Mouse (Mus musculus) intestine, postnatal 0 days (tissue): ENCODE measurements around the gene Hoxc4. TPM values are rescaled to one million over a fixed set of nuclear protein-coding genes. Genes with fewer than 3 reads are reported as not detected.

Experiments used
- ATAC-seq: fragments of 200-750 bp; cut with Nextera tagmentation; 2 replicates; pipeline ENCODE4 v1.8.0; 2017; ENCODE audit warnings: mild to moderate bottlenecking, moderate TSS enrichment, moderate library complexity
- H3K27ac ChIP-seq: fragments of 300-500 bp; sonication (generic); 2 replicates; pipeline ENCODE4 v1.5.1; 2014; ENCODE audit warnings: mild to moderate bottlenecking, low read depth, low read length, moderate library complexity
- H3K27me3 ChIP-seq: fragments of 300-500 bp; sonication (generic); replicated peaks from 2 replicates; pipeline ENCODE4 v1.6.1; 2014; ENCODE audit warnings: low read length, mixed read lengths; ENCODE audit not compliant: control insufficient read depth, insufficient read depth
- H3K36me3 ChIP-seq: fragments of 300-500 bp; sonication (generic); 2 replicates; pipeline ENCODE4 v1.6.1; 2014; ENCODE audit warnings: mild to moderate bottlenecking, moderate library complexity; ENCODE audit not compliant: control insufficient read depth, insufficient read depth
- H3K4me1 ChIP-seq: fragments of 300-500 bp; sonication (generic); replicated peaks from 2 replicates; pipeline ENCODE4 v1.6.1; 2014; ENCODE audit warnings: antibody characterized with exemption, low read length, mixed read lengths; ENCODE audit not compliant: control insufficient read depth, insufficient read depth
- H3K4me2 ChIP-seq: fragments of 300-500 bp; sonication (generic); replicated peaks from 2 replicates; pipeline ENCODE4 v1.6.1; 2014; ENCODE audit warnings: low read depth, mild to moderate bottlenecking, moderate library complexity
- H3K4me3 ChIP-seq: fragments of 300-500 bp; sonication (generic); 2 replicates; pipeline ENCODE4 v1.5.1; 2014; ENCODE audit warnings: low read depth, low read length
- H3K9ac ChIP-seq: fragments of 300-500 bp; sonication (generic); 2 replicates; pipeline ENCODE4 v1.6.1; 2014; ENCODE audit warnings: mild to moderate bottlenecking, low read depth, low read length
- H3K9me3 ChIP-seq: fragments of 300-500 bp; sonication (generic); 2 replicates; pipeline ENCODE4 v1.6.1; 2016; ENCODE audit warnings: mixed run types; ENCODE audit not compliant: control insufficient read depth
- CTCF ChIP-seq: sonication (generic); IDR thresholded peaks from 2 replicates; pipeline ENCODE4 v1.5.1; 2016; ENCODE audit warnings: low read depth, mild to moderate bottlenecking, control low read depth, antibody characterized with exemption, moderate library complexity
- whole genome bisulfite sequencing: fragments of 180-500 bp; shearing (Covaris S2); extraction: QIAGEN DNeasy Blood & Tissue Kit; methylation state at CpG from one replicate; pipeline ENCODE4 v1.1.7; 2014; 5-methylcytosine and 5-hydroxymethylcytosine counted together
- polyA plus RNA-seq: library from polyadenylated mRNA; unstranded; fragments of >200 nt; fragmentation: Nextera tagmentation; extraction: Ambion mirVana; gene quantifications from 2 replicates; pipeline ENCODE4 v1.2.1, GENCODE M21; 2015

Gene Hoxc4
- polyA plus RNA-seq, 1 experiment from 2014 or later: 4.8 TPM

DNA sequence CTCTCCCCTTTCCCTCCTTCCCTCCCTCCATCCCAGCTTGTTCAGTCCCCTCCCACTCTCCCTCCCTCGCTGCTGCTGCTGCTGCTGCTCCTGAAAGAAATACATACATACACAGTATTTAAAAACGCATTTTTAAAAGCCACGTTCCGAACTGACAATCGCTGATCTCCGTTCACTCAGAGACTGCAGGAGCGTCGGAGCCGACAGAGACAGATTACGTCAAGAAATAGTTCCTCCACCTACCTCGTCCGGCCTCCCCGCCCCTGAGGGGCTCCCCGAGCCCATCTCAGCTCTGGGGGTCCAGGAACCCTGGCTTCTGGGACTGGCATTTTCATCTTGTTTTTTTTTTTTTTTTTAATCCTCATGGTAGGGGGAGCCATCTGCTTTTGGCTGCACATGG, 37.8 kb upstream of the Hoxc4 start:
- WGBS: 3% methylated on average over 14 of the region's 14 CpGs

DNA sequence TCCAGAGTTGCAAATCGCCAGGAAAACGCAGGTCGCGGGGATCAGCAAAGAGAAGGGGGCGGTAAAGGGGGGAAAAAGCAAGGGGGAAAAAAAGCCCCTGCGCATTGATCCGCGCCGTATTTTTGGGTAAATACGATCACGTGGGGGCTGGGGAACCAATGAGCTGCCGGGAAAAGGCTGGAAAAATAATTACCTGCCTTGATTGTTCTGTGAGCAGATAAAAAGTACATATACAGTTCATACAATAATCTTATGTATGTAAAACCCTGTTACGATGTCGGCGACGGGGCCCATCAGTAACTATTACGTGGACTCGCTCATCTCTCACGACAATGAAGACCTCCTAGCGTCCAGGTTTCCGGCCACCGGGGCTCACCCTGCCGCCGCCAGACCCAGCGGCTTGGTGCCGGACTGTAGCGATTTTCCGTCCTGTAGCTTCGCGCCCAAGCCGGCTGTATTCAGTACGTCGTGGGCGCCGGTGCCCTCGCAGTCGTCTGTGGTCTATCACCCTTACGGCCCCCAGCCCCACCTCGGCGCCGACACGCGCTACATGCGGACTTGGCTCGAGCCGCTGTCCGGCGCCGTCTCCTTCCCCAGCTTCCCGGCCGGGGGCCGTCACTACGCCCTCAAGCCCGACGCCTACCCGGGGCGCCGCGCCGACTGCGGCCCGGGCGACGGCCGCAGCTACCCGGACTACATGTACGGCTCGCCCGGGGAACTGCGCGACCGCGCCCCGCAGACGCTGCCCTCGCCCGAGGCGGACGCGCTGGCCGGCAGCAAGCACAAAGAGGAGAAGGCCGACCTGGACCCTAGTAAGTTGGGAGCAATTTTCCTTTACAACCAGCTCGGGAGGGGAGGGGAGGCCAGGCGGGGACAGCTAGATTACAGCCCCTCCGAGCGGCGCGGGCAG, 37.1 kb upstream of the Hoxc4 start:
- ATAC-seq: no peak
- peak overlapping the region; percentile 25 for H3K4me3 ChIP-seq
- H3K9ac ChIP-seq: peak overlapping the region; percentile 31; the same call in 1 of the 2 replicates
- no peak for TF ChIP-seq CTCF
- H3K4me1 ChIP-seq: 0 out of 2 replicates have a peak, but pooled peaks cover 3% of the 10 kb centered on the region
- H3K9me3 ChIP-seq: no peaks in the 10 kb centered on the region
- no peak overlapping the region for H3K27ac ChIP-seq
- no peaks in the 10 kb centered on the region for H3K36me3 ChIP-seq
- peaks cover 99% of the 10 kb centered on the region for H3K27me3 ChIP-seq
- peak overlapping the region; percentile 52 for H3K4me2 ChIP-seq
- under 1% methylated on average over 88 of the region's 88 CpGs for WGBS

More for the DNA sequence above, 37.8 kb upstream of the Hoxc4 start:
- H3K9ac ChIP-seq: no peak overlapping the region
- 0 out of 2 replicates have a peak, but pooled peaks cover 3% of the 10 kb centered on the region for H3K4me1 ChIP-seq
- TF ChIP-seq CTCF: no peak
- H3K4me2 ChIP-seq: peak overlapping the region; percentile 52
- no peaks in the 10 kb centered on the region for H3K9me3 ChIP-seq
- peak overlapping the region; percentile 25 for H3K4me3 ChIP-seq
- no peak overlapping the region for H3K27ac ChIP-seq
- no peak for ATAC-seq
- H3K36me3 ChIP-seq: no peaks in the 10 kb centered on the region
- H3K27me3 ChIP-seq: peaks cover 99% of the 10 kb centered on the region

DNA sequence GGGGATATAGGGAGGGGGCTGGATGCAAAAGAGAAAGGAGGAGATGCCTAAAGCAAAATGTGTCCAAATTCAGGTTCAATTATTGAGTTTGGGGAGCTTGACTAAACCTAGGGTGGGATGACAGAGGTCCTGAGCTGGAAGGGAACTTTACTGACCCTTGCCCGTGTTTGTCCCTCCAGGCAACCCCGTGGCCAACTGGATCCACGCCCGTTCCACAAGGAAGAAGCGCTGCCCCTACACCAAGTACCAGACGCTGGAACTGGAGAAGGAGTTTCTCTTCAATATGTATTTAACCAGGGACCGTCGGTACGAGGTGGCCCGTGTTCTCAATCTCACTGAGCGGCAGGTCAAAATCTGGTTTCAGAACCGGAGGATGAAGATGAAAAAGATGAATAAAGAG, 35.0 kb upstream of the Hoxc4 start:
- ATAC-seq: no peak
- Histone ChIP-seq H3K27ac (no peak overlapping the region), H3K27me3 (peaks cover 99% of the 10 kb centered on the region), H3K9me3 (no peaks in the 10 kb centered on the region), H3K9ac (no peak overlapping the region), H3K4me2 (no peak overlapping the region), H3K36me3 (no peaks in the 10 kb centered on the region), H3K4me1 (0 out of 2 replicates have a peak, but pooled peaks cover 3% of the 10 kb centered on the region), H3K4me3 (no peak overlapping the region)
- no peak for TF ChIP-seq CTCF
- WGBS: 6% methylated on average over 12 of the region's 12 CpGs

DNA sequence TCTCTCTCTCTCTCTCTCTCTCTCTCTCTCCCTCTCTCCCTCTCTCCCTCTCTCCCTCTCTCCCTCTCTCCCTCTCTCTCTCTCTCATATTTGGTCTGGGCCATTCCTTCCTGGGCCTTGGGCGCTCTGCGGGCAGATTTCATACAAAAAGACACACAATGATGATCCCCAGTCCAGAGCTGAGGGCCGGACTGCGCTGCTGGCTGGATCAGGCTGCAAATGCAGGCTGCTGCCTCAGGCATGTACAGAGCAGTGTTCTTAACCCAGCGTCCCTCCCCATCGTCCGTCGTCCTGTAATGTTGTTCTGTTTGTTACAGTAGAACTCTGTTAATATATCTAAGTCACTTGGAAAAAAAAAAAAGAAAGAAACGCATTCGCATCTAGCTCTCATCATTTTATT, 34.2 kb upstream of the Hoxc4 start:
- no peak for ATAC-seq
- Histone ChIP-seq H3K9me3 (no peaks in the 10 kb centered on the region), H3K9ac (no peak overlapping the region), H3K36me3 (no peaks in the 10 kb centered on the region), H3K27me3 (peaks cover 99% of the 10 kb centered on the region), H3K4me2 (no peak overlapping the region), H3K4me3 (no peak overlapping the region), H3K4me1 (0 out of 2 replicates have a peak, but pooled peaks cover 3% of the 10 kb centered on the region), H3K27ac (no peak overlapping the region)
- no peak for TF ChIP-seq CTCF
- WGBS: 7% methylated on average over 10 of the region's 10 CpGs

DNA sequence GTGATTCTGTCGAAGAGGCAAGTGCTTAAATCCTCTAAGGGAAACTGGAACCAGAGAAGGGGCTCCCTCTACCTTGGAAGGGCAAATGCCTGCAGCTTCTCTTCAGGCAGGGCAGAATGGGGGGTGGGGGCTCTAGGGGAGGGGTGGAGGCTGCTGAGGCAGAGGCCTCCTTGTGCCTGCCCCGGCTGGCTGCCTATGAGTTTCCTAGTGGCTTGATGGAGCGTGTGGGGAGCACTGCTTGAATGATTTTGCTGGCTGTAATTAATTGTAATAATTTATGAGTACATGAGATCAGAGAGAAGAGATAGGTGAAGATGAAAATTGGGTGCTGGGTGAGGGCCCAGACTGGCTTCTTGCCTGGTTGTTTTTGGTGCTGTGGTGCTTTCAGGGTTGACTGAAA, 33.8 kb upstream of the Hoxc4 start:
- no peak for TF ChIP-seq CTCF
- no peak overlapping the region for H3K27ac ChIP-seq
- H3K4me1 ChIP-seq: 0 out of 2 replicates have a peak, but pooled peaks cover 3% of the 10 kb centered on the region
- ATAC-seq: no peak
- 24% methylated on average over 3 of the region's 3 CpGs for WGBS
- H3K4me3 ChIP-seq: no peak overlapping the region
- peaks cover 99% of the 10 kb centered on the region for H3K27me3 ChIP-seq
- no peaks in the 10 kb centered on the region for H3K9me3 ChIP-seq
- no peak overlapping the region for H3K4me2 ChIP-seq
- H3K9ac ChIP-seq: no peak overlapping the region
- no peaks in the 10 kb centered on the region for H3K36me3 ChIP-seq

DNA sequence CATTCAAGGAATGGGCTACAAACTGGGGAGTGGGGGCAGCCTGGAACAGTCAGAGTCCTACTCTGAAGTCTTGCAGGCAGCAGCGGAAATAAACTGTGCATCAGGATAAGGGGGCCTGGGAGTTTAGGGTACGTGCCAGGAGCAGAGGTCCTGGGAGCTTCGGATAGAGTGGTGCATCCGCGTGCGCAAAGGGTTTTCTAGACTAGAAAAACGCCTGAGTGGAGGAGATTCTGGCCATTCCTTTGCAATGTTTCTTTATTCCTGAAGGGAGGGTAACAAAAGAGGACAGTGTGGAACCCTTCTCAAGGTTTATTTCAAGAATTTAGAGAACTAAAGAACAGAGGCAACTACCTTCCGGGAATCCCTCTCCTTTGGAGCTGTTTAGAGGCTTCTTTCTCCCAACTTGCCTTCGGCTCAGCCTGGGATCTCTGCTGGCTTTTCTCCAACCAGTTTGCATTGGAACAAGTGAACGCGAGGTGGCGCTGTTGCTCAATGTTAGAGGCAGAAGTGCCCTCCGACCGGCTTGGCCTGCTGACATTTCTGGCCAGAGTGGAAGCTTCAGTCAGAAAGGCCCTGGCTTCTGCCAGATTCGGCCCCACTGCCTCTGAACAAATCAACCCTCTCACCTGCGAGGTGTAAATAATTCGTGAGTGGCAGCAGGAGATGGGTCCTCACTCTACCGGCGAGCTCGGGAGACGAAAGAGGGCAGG, 31.5 kb upstream of the Hoxc4 start:
- Histone ChIP-seq H3K36me3 (no peaks in the 10 kb centered on the region), H3K27me3 (peaks cover 97% of the 10 kb centered on the region), H3K9ac (no peak overlapping the region), H3K4me3 (no peak overlapping the region), H3K9me3 (no peaks in the 10 kb centered on the region), H3K4me2 (no peak overlapping the region; the same call in 1 of the 2 replicates), H3K4me1 (no peaks in the 10 kb centered on the region), H3K27ac (no peak overlapping the region)
- TF ChIP-seq CTCF: peak; percentile 91
- WGBS: 6% methylated on average over 21 of the region's 21 CpGs
- ATAC-seq: peak; percentile 22; the same call in 1 of the 2 replicates
